Mouse (Mus musculus) CH12.LX (cell line): ENCODE results near the gene Cttnbp2. TPM values are rescaled to one million over a fixed set of nuclear protein-coding genes. Genes with fewer than 3 reads are reported as not detected.

ENCODE experiments used
- DNase-seq: peaks from one replicate; pipeline ENCODE4 v3.0.0-alpha.2; 2013; ENCODE audit errors: extremely low read depth
- H3K27ac ChIP-seq: 2 replicates; pipeline ENCODE4 v1.5.1; 2012; ENCODE audit warnings: low read depth, mild to moderate bottlenecking, control low read depth, moderate library complexity; ENCODE audit not compliant: insufficient read depth
- H3K27me3 ChIP-seq: replicated peaks from 2 replicates; pipeline ENCODE3; 2012; ENCODE audit warnings: inconsistent platforms
- H3K36me3 ChIP-seq, 2 experiments: replicated peaks in 1 of 2; 2 replicates each; pipeline versions ENCODE3 to v1.6.1; 2012; ENCODE audit warnings: inconsistent platforms in 1 of 2, low read length in 1 of 2, mild to moderate bottlenecking in 1 of 2, mixed read lengths in 1 of 2, moderate library complexity in 1 of 2; ENCODE audit not compliant: control insufficient read depth in 1 of 2, insufficient read depth in 1 of 2
- H3K4me1 ChIP-seq, 2 experiments: 2 replicates each; pipeline ENCODE4 v1.6.1; 2012; ENCODE audit warnings: inconsistent platforms in 1 of 2, moderate library complexity in 1 of 2; ENCODE audit not compliant: insufficient read depth in 2 of 2, control insufficient read depth in 1 of 2
- H3K4me2 ChIP-seq: 2 replicates; pipeline ENCODE4 v1.6.1; 2012; ENCODE audit warnings: low read depth, mild to moderate bottlenecking, control low read depth; ENCODE audit not compliant: poor library complexity, insufficient read depth, severe bottlenecking
- H3K4me3 ChIP-seq, 3 experiments: fragments of 150-350 bp in 1 of 3; sonication (generic) in 1 of 3; replicated peaks in 1 of 3; 2 replicates each; pipeline versions ENCODE3 to v1.5.1; 2011 to 2012; ENCODE audit warnings: low read depth in 2 of 3, low read length in 2 of 3, mild to moderate bottlenecking in 2 of 3, moderate library complexity in 2 of 3, control low read depth in 1 of 3, improper control_type of control experiment in 1 of 3, inconsistent platforms in 1 of 3, mixed read lengths in 1 of 3; ENCODE audit not compliant: poor library complexity in 1 of 3
- H3K79me2 ChIP-seq: replicated peaks from 2 replicates; pipeline ENCODE4 v1.6.1; 2012; ENCODE audit warnings: mild to moderate bottlenecking, moderate library complexity; ENCODE audit not compliant: control insufficient read depth, poor library complexity, insufficient read depth, severe bottlenecking; ENCODE audit errors: extremely low read depth
- H3K9ac ChIP-seq: 2 replicates; pipeline ENCODE4 v1.6.1; 2012; ENCODE audit warnings: low read depth, mild to moderate bottlenecking, control low read depth, moderate library complexity; ENCODE audit not compliant: insufficient read depth
- H3K9me3 ChIP-seq: replicated peaks from 2 replicates; pipeline ENCODE3; 2012; ENCODE audit warnings: low read length, inconsistent platforms, mixed read lengths
- BHLHE40 ChIP-seq: IDR thresholded peaks from 2 replicates; pipeline ENCODE4 v1.6.1; 2011; ENCODE audit warnings: mild to moderate bottlenecking, low read depth, low read length, improper control_type of control experiment
- CHD1 ChIP-seq: IDR thresholded peaks from 2 replicates; pipeline ENCODE4 v1.6.1; 2012; ENCODE audit warnings: low read depth, low read length, improper control_type of control experiment, inconsistent platforms
- CHD2 ChIP-seq: IDR thresholded peaks from 2 replicates; pipeline ENCODE4 v1.6.1; 2011; ENCODE audit warnings: low read length, improper control_type of control experiment
- ELF1 ChIP-seq: IDR thresholded peaks from 2 replicates; pipeline ENCODE4 v1.6.1; 2014; ENCODE audit warnings: low read depth, mild to moderate bottlenecking, inconsistent platforms, low read length, improper control_type of control experiment
- HCFC1 ChIP-seq: IDR thresholded peaks from 2 replicates; pipeline ENCODE4 v1.6.1; 2012; ENCODE audit warnings: low read depth, mild to moderate bottlenecking, inconsistent platforms, low read length, improper control_type of control experiment
- JUN ChIP-seq: IDR thresholded peaks from 2 replicates; pipeline ENCODE4 v1.6.1; 2011; ENCODE audit warnings: low read depth, mild to moderate bottlenecking, low read length, improper control_type of control experiment, moderate library complexity; ENCODE audit not compliant: insufficient read depth
- MAFK ChIP-seq: IDR thresholded peaks from 2 replicates; pipeline ENCODE4 v1.6.1; 2011; ENCODE audit warnings: low read length, improper control_type of control experiment; ENCODE audit not compliant: insufficient replicate concordance
- MAZ ChIP-seq: IDR thresholded peaks from 2 replicates; pipeline ENCODE4 v1.6.1; 2012; ENCODE audit warnings: low read depth, mild to moderate bottlenecking, inconsistent platforms, low read length, improper control_type of control experiment, moderate library complexity
- MXI1 ChIP-seq: IDR thresholded peaks from 2 replicates; pipeline ENCODE4 v1.6.1; 2011; ENCODE audit warnings: mild to moderate bottlenecking, low read depth, low read length, improper control_type of control experiment
- NELFE ChIP-seq: IDR thresholded peaks from 2 replicates; pipeline ENCODE4 v1.6.1; 2011; ENCODE audit warnings: low read depth, low read length, improper control_type of control experiment
- NRF1 ChIP-seq: IDR thresholded peaks from 2 replicates; pipeline ENCODE4 v1.6.1; 2014; ENCODE audit warnings: low read depth, mild to moderate bottlenecking, inconsistent platforms, low read length, improper control_type of control experiment, moderate library complexity
- POLR2AphosphoS2 ChIP-seq: IDR thresholded peaks from 2 replicates; pipeline ENCODE4 v1.6.1; 2011; ENCODE audit warnings: low read depth, low read length, improper control_type of control experiment
- RAD21 ChIP-seq: IDR thresholded peaks from 2 replicates; pipeline ENCODE4 v1.6.1; 2011; ENCODE audit warnings: low read depth, mild to moderate bottlenecking, low read length, improper control_type of control experiment, moderate library complexity
- RCOR1 ChIP-seq: conservative IDR thresholded peaks from 2 replicates; pipeline ENCODE4 v1.6.1; 2012; ENCODE audit warnings: low read depth, mild to moderate bottlenecking, inconsistent platforms, low read length, improper control_type of control experiment
- SIN3A ChIP-seq: IDR thresholded peaks from 2 replicates; pipeline ENCODE4 v1.6.1; 2012; ENCODE audit warnings: low read length, improper control_type of control experiment, inconsistent platforms
- TCF12 ChIP-seq: IDR thresholded peaks from 2 replicates; pipeline ENCODE4 v1.6.1; 2014; ENCODE audit warnings: low read depth, mild to moderate bottlenecking, inconsistent platforms, low read length, improper control_type of control experiment
- USF2 ChIP-seq: conservative IDR thresholded peaks from 2 replicates; pipeline ENCODE4 v1.6.1; 2011; ENCODE audit warnings: low read depth, low read length, improper control_type of control experiment
- ZKSCAN1 ChIP-seq: IDR thresholded peaks from 2 replicates; pipeline ENCODE4 v1.6.1; 2012; ENCODE audit warnings: low read depth, inconsistent platforms, low read length, improper control_type of control experiment, borderline replicate concordance
- dilution Hi-C: fragments of 300-500 bp; cut with MboI; formaldehyde crosslinking; loops from 2 replicates; pipeline ENCODE4 v1.14.3; 2020; ENCODE audit warnings: low sequenced_read_pairs; ENCODE audit not compliant: extremely low pct_unique_long_range_greater_than_20kb, extremely low pct_ligation_motif_present
- in situ Hi-C: fragments of 300-500 bp; cut with MboI; formaldehyde crosslinking; loops from 3 replicates; pipeline ENCODE4 v1.14.3; 2019; ENCODE audit warnings: low sequenced_read_pairs, low pct_ligation_motif_present, low pct_unique_long_range_greater_than_20kb, mixed read lengths
- polyA plus RNA-seq: library from polyadenylated mRNA; unstranded; fragments of >175 nt; gene quantifications from 2 replicates; pipeline ENCODE4 v1.2.1, GENCODE M21; 2012; ENCODE audit warnings: low read depth; ENCODE audit not compliant: insufficient read length
- total RNA-seq, 2 experiments: library from RNA; depleted of rRNA; stranded (reverse); fragments of 300-350 nt in 1 of 2; fragments of >200 nt in 1 of 2; gene quantifications; 2 replicates each; pipeline ENCODE4 v1.2.3; 2012 to 2014

The Cttnbp2 gene
- total and polyA plus RNA-seq, 3 experiments = 1.1 to 1.7 (median 1.5) TPM

GRCm38 (mm10) chr6:18434355-18434754 lies 80.3 kb downstream of the Cttnbp2 start:
- H3K9ac ChIP-seq = no peak overlapping the region
- H3K4me2 ChIP-seq = no peak overlapping the region
- DNase-seq = peak; percentile 56
- H3K79me2 ChIP-seq = no peaks in the 10 kb centered on the region
- no peaks in the 10 kb centered on the region for H3K36me3 ChIP-seq
- H3K9me3 ChIP-seq = no peaks in the 10 kb centered on the region
- in situ Hi-C loops = loop anchor here (25.0 kb wide), 1 partner anchor 697 kb away; no protein-coding TSS in a partner anchor
- H3K27ac ChIP-seq = no peak overlapping the region
- H3K4me1 ChIP-seq = peaks cover 13 to 30% of the 10 kb centered on the region in 2 experiments
- no peak for TF ChIP-seq ELF1
- TF ChIP-seq CHD2 = no peak
- TF ChIP-seq ZKSCAN1 = peak; percentile 66
- no peak for TF ChIP-seq MAFK
- peak; percentile 45 for TF ChIP-seq BHLHE40
- TF ChIP-seq CHD1 = no peak
- no peak for TF ChIP-seq USF2
- TF ChIP-seq TCF12 = no peak
- TF ChIP-seq, all 38 proteins: peak for 2
- H3K4me3 ChIP-seq = no peak overlapping the region
- dilution Hi-C loops = no loop called here
- no peaks in the 10 kb centered on the region for H3K27me3 ChIP-seq

DNA sequence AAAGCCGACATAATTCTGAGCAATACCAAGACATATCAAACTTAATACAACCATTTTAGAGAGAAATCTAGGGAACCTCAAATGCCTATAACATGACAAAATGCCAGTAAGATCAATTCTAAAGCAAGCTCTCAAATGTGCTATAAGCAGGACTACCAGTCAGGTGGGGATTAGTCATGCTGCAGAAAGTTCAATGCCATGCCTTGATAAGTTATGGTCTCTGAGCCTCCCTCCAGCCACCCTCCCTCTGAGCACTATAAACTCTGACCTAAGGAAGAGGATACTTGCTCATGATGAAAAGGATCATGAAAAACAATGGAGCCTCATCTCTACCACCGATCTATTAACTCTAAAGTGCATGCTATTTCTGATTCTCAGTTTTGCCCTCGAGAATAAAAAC lies 82.3 kb downstream of the Cttnbp2 start:
- Histone ChIP-seq H3K4me2 (no peak overlapping the region), H3K36me3 (no peaks in the 10 kb centered on the region), H3K9ac (no peak overlapping the region), H3K27ac (no peak overlapping the region), H3K79me2 (no peaks in the 10 kb centered on the region), H3K4me1 (peaks cover 15 to 30% of the 10 kb centered on the region in 2 experiments), H3K27me3 (no peaks in the 10 kb centered on the region), H3K4me3 (no peak overlapping the region), H3K9me3 (no peaks in the 10 kb centered on the region)
- in situ Hi-C loops = loop anchor here (25.0 kb wide), 1 partner anchor 695 kb away; no protein-coding TSS in a partner anchor
- dilution Hi-C loops = no loop called here
- no peak for DNase-seq
- TF ChIP-seq MAZ (no peak), CHD1 (no peak), NELFE (no peak), HCFC1 (no peak), NRF1 (no peak), RCOR1 (no peak), CHD2 (no peak), POLR2AphosphoS2 (no peak), BHLHE40 (no peak), SIN3A (no peak), RAD21 (no peak), MXI1 (no peak), MAFK (no peak), JUN (no peak), ELF1 (no peak)
